Mouse (Mus musculus): Measurements from ENCODE around the gene Cnbp.

Cnbp gene

GRCm38 (mm10) chr6:87806028-87806427, 44.9 kb downstream of the Cnbp start:
- no peak for DNase-seq (ENCODE audit: low spot score in 2 of 2)

DNA sequence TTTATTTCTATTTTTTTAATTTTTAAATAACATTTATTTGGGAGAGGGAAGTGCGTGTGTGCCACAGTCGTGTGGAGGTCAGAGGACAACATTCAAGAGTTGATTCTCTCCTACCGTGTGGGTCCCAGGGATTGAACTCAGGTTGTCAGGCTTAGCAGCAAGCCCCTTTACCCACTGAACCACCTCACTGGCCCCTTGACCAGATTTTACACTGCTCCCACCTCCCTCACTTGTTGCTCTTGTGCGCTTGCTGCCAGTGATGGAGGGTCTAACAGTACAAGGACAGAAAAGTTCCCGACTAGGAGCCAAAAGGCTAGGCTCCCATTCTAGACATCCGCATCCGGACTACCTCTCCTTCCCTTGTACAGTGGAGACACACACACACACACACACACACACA, 45.5 kb downstream of the Cnbp start:
- DNase-seq (ENCODE audit: low spot score in 2 of 2) = peak in 1 of 2 experiments; percentile 53

GRCm38 (mm10) chr6:87804886-87805285, 46.0 kb downstream of the Cnbp start:
- peak in 1 of 2 experiments; percentile 33 for DNase-seq (ENCODE audit: low spot score in 2 of 2)

GRCm38 (mm10) chr6:87804036-87804435, 46.9 kb downstream of the Cnbp start:
- no peak for DNase-seq (ENCODE audit: low spot score in 2 of 2)

DNA sequence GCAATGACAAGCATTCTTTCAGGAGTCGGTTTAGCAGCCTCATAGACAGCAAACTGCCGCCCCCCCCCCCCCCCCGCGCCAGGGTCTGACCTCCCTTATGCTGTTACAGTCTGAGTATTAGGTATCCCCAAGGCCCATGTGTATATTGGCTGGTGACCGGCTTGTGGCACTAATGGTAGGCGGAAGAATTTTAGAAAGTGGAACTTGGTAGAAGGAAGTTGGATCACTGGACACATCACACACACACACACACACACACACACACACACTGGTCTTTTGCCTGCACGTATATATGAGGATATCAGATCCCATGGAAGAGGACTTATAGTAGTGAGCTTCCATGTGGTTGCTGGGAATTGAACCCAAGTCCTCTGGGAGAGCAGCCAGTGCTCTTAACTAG, 48.4 kb downstream of the Cnbp start:
- DNase-seq (ENCODE audit: low spot score in 2 of 2) = peak in 1 of 2 experiments; percentile 47

DNA sequence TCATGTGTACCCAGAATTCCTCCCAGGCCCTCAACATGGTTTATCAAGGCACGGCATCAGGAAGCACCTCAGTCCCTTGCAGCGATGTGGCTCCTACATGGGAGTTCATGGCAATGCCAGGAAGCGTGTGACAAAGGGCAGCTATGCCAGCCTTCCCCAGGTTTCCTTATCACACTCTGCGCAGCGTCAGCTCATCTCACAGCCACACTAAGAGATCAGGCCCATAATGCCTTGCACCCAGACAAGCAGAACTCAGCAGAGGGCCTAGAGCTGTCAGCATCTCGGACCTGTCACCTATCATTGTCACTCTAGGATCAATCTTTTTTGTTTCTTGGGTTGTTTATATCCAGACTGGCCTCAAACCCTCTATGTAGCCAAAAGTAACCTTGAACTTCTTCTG, 51.3 kb downstream of the Cnbp start:
- DNase-seq (ENCODE audit: low spot score in 2 of 2) = no peak

DNA sequence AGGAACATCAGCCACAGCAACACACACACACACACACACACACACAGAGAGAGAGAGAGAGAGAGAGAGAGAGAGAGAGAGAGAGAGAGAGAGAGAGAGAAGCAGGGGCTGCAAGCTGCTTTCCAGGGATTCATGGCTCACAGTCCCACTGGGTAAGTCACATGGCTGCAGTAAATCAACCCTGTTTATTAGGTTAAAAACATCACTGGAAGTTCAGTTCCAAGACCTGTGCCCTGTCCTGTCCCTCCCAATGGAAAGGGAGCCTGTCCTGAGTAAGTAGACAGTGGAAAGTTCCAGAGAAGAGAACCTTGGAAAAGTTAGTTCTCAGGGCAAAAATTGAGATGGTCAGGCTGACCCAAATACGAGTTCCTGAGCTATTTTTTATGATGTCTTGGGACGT, 53.6 kb downstream of the Cnbp start:
- no peak for DNase-seq (ENCODE audit: low spot score in 2 of 2)

- DNase-seq (ENCODE audit: low spot score in 2 of 2) = peak in 1 of 2 experiments; percentile 33
These were observed 54.5 kb downstream of the Cnbp start for GRCm38 (mm10) chr6:87796251-87796880.

DNA sequence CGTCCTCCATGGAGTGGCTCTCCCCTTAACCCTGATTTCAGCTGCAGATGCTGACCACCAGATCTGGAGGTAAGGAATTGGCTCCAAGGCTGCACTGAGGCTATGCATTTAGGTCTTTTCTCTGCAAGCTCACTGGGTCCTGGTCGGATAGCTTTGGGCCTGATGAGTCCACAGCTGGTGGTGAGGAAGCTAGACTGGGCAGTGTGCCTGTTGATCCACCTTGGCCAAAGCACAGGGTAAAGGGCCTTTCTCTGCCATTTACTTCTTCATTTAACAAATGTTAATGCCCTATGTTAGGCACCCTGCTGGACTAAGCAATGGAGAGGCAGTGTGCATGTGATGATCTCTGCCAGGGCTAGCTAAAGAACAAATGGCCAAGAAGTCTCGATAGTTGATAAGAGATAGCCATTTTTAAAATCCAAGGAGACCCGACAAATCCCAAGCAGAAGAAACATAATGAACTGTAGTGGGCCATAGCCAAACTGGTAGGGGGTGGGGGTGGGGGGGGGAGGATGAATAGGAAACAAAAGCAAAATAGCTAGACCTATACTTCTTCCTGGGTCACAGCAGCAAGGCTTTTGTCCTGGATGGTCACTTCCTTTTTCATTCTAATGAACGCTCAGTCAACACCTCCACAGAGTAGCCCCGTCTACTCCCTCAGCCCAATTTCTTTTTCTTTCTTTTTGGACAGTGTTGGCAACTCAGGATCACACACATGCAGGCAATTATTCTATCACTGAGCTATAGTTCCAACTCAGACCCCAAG, 55.3 kb downstream of the Cnbp start:
- peak in 1 of 2 experiments; percentile 39 for DNase-seq (ENCODE audit: low spot score in 2 of 2)

- DNase-seq (ENCODE audit: low spot score in 2 of 2) = peak in 1 of 2 experiments; percentile 49
These were observed 56.9 kb downstream of the Cnbp start for GRCm38 (mm10) chr6:87793821-87794510.
